Mouse (Mus musculus) urinary bladder, postnatal 25 days (tissue): Measurements from ENCODE around the gene Lman1l.

ENCODE experiments used
- DNase-seq: peaks from one replicate; pipeline ENCODE4 v3.0.0; 2022; ENCODE audit warnings: low spot score

Gene Lman1l

GRCm38 (mm10) chr9:57620674-57621073 is at the start of gene Lman1l:
Gene Lman1l (minus strand): TSS chr9:57620774.
- DNase-seq = no peak

- DNase-seq = no peak
Observed at GRCm38 (mm10) chr9:57669566-57669965, 49.0 kb upstream of the Lman1l start.

- DNase-seq = no peak
Observed at GRCm38 (mm10) chr9:57668277-57668676, 47.7 kb upstream of the Lman1l start.

GRCm38 (mm10) chr9:57667817-57668216 is 47.2 kb upstream of the Lman1l start:
- no peak for DNase-seq

- DNase-seq = no peak
Observed at GRCm38 (mm10) chr9:57667136-57667535, 46.6 kb upstream of the Lman1l start.

GRCm38 (mm10) chr9:57666536-57666935 is 46.0 kb upstream of the Lman1l start:
- DNase-seq = no peak

GRCm38 (mm10) chr9:57664616-57665015 is 44.0 kb upstream of the Lman1l start:
- no peak for DNase-seq

- DNase-seq = no peak
Observed at GRCm38 (mm10) chr9:57661552-57661951, 41.0 kb upstream of the Lman1l start.

GRCm38 (mm10) chr9:57660501-57660900 is 39.9 kb upstream of the Lman1l start:
- no peak for DNase-seq

GRCm38 (mm10) chr9:57659774-57660173 is 39.2 kb upstream of the Lman1l start:
- peak; percentile 61 for DNase-seq

GRCm38 (mm10) chr9:57658970-57659369 is 38.4 kb upstream of the Lman1l start:
- no peak for DNase-seq

GRCm38 (mm10) chr9:57657843-57658242 is 37.3 kb upstream of the Lman1l start:
- no peak for DNase-seq

- DNase-seq = no peak
Observed at GRCm38 (mm10) chr9:57656631-57657350, 36.2 kb upstream of the Lman1l start.

GRCm38 (mm10) chr9:57655749-57656148 is 35.2 kb upstream of the Lman1l start:
- DNase-seq = peak; percentile 96

- no peak for DNase-seq
Observed at GRCm38 (mm10) chr9:57654966-57655365, 34.4 kb upstream of the Lman1l start.

- DNase-seq = no peak
Observed at GRCm38 (mm10) chr9:57653283-57653682, 32.7 kb upstream of the Lman1l start, which contains the start of gene Csk. Gene Csk (minus strand): TSS chr9:57653631.

- no peak for DNase-seq
Observed at GRCm38 (mm10) chr9:57652855-57653254, 32.3 kb upstream of the Lman1l start.

GRCm38 (mm10) chr9:57652351-57652750 is 31.8 kb upstream of the Lman1l start:
- DNase-seq = no peak

- no peak for DNase-seq
Observed at GRCm38 (mm10) chr9:57650786-57651311, 30.3 kb upstream of the Lman1l start.

GRCm38 (mm10) chr9:57650130-57650785 is 29.7 kb upstream of the Lman1l start:
- no peak for DNase-seq

GRCm38 (mm10) chr9:57647286-57648108 is 26.9 kb upstream of the Lman1l start:
- no peak for DNase-seq

GRCm38 (mm10) chr9:57646551-57647103 is 26.1 kb upstream of the Lman1l start:
- DNase-seq = no peak
